Mouse (Mus musculus): ENCODE data around the gene Syvn1. TPM values are rescaled to one million over a fixed set of nuclear protein-coding genes. Genes with fewer than 3 reads are reported as not detected.

Syvn1 gene
- polyA plus RNA-seq (2012; rRNA removed): 24.6 and 38.8 TPM in 2 replicates

DNA sequence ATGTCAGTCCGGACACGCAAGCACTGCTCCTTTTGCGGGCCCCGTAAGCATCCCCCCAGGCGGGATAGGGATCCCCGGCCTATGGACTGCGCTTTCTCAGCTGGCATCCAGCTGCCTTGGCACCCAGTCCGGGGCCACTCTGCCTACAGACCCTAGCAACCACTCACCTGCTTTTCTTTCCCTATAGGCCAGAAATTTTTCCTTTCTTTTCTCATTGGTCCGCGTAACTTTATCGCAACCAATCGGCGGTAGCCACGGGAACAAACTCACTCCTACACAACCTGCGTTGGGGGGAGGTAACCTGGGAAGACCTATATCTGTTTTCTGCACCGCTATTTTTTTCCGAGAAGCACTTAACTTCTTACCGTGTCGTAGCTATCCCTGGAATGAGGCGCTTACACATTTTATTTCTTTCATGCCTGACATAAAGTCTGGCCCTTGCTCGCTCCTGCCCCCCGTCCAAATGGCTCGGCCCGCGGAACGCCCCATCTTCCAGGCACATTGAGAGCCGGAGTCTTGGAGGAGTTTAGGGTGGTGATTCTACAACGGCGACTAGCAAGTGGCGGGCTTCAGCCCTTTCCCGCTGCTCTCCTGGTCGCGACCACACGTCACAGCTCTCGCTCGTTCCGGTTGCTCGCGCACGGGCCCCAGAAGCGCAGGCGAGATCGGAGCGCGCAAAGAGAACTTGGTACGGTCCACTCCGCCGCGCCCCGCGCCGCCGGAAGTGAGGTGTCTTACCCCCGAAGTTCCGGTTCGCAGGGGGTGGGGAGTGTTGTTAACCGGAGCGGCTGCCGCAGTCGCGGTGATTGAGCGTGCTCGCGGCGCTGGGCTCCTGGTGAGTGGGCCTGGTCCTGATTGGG, at the start of gene Syvn1:
TSS of gene Syvn1 (plus strand) at position 283 of the 860 bp plus-strand sequence.
- TF ChIP-seq CTCF (IDR thresholded peaks at IDR 0.05; ENCODE audit: borderline replicate concordance, extremely low read depth, insufficient read depth, insufficient read length) (no peak), POLR2A (IDR thresholded peaks at IDR 0.05; ENCODE audit: borderline replicate concordance, extremely low read depth, insufficient read depth, insufficient read length, poor library complexity, severe bottlenecking) (peak; percentile 77; the same call in 1 of the 2 replicates)
- DNase-seq (ENCODE audit: low read depth): peak; percentile 98

DNA sequence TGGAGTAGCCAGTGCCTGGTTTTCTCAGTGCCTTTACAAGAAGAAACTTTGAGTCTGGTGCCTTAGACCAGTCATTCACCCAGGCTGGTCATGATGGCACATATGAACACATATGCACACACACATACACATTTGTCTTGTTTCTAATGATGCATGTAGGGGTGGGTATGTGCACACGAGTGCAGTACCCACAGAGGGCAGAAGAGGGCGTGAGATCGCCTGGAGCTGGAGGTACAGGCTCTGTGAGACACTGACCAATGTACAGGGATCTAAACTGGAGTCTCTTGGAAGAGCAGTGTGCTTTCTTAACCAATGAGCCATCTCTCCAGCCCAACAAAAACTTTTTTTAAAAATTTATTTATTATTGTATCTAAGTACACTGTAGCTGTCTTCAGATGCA, 48.2 kb upstream of the Syvn1 start:
- TF ChIP-seq CTCF (IDR thresholded peaks at IDR 0.05; ENCODE audit: borderline replicate concordance, extremely low read depth, insufficient read depth, insufficient read length): no peak
- no peak for TF ChIP-seq POLR2A (IDR thresholded peaks at IDR 0.05; ENCODE audit: borderline replicate concordance, extremely low read depth, insufficient read depth, insufficient read length, poor library complexity, severe bottlenecking)
- no peak for DNase-seq (ENCODE audit: low read depth)

DNA sequence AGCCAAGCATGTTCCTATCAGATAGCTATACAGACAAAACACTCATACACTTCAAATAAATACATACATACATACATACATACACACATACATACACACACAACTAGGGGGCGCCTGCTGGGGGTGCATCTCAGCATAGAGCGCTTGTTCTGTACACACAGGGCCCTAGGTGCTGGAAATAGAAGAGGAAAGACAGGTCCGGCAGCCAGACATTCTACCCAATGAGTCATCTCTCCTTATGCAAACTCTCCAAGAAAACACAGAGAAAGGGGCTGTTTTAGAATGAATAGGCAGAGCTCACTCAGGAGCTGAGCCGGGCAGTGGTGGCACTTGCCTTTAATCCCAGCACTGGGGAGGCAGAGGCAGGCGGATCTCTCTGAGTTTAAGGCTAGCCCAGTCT, 46.4 kb upstream of the Syvn1 start:
- DNase-seq (ENCODE audit: low read depth): no peak
- no peak for TF ChIP-seq CTCF (IDR thresholded peaks at IDR 0.05; ENCODE audit: borderline replicate concordance, extremely low read depth, insufficient read depth, insufficient read length)
- TF ChIP-seq POLR2A (IDR thresholded peaks at IDR 0.05; ENCODE audit: borderline replicate concordance, extremely low read depth, insufficient read depth, insufficient read length, poor library complexity, severe bottlenecking): no peak

DNA sequence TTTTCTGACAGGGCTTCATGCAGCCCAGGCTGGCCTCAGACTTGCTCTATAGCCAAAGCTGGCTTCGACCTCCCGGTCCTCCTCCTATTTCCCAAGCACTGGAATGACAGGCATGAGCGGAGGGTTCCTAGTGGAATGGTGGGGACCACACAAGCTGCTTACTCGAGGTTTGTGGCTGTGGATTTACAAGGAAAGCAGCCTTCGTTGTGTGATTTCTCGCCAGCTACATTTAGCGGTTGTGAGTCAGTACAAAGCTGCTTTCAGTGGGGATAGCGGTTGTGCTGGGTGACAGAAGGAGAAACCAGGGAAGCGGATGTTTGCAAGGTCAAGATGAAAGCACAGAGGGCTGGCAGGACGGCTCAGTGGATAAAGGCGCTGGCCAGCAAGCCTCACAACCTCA, 40.8 kb upstream of the Syvn1 start:
- no peak for TF ChIP-seq CTCF (IDR thresholded peaks at IDR 0.05; ENCODE audit: borderline replicate concordance, extremely low read depth, insufficient read depth, insufficient read length)
- TF ChIP-seq POLR2A (IDR thresholded peaks at IDR 0.05; ENCODE audit: borderline replicate concordance, extremely low read depth, insufficient read depth, insufficient read length, poor library complexity, severe bottlenecking): no peak
- DNase-seq (ENCODE audit: low read depth): no peak

DNA sequence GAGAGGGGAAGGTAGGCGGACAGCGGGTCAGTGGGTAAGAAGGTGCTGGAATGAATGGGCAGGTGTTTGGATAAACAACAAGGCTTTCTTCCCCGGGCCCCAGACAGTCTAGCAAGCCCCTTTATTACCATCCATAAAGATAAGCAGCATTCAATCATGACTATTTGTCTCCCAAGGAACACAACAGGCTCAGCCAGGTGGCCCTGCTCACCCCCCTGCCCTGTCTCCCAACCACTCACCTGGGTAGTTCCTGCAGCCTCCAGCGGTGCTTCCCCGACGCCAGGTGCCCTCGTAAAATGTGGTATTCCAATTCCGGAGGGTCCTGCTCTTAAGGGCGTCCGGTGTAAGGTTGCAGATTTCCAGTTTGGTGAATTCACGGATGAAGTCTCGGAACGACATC, 39.4 kb upstream of the Syvn1 start:
- no peak for DNase-seq (ENCODE audit: low read depth)
- TF ChIP-seq CTCF (IDR thresholded peaks at IDR 0.05; ENCODE audit: borderline replicate concordance, extremely low read depth, insufficient read depth, insufficient read length): no peak
- no peak for TF ChIP-seq POLR2A (IDR thresholded peaks at IDR 0.05; ENCODE audit: borderline replicate concordance, extremely low read depth, insufficient read depth, insufficient read length, poor library complexity, severe bottlenecking)

DNA sequence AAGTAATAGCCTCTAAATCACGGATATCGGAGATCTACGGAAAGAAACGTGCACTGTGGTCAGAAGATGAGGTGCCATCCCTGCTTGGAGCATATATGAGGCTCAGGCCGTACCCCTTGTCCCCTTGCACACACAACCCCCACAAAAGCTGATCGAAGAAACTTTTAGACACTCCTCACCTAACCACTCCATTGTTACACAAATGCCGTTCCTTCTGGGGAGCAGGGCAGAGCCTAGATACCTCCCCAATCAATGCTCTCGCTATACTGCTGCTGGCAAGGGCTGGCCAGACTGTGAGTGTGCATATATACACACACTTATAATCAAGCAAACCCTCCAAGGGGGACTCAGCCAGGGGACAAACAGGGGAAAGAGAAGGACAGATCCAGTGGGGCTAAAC, 37.2 kb upstream of the Syvn1 start:
- no peak for DNase-seq (ENCODE audit: low read depth)
- TF ChIP-seq CTCF (IDR thresholded peaks at IDR 0.05; ENCODE audit: borderline replicate concordance, extremely low read depth, insufficient read depth, insufficient read length): no peak
- no peak for TF ChIP-seq POLR2A (IDR thresholded peaks at IDR 0.05; ENCODE audit: borderline replicate concordance, extremely low read depth, insufficient read depth, insufficient read length, poor library complexity, severe bottlenecking)

DNA sequence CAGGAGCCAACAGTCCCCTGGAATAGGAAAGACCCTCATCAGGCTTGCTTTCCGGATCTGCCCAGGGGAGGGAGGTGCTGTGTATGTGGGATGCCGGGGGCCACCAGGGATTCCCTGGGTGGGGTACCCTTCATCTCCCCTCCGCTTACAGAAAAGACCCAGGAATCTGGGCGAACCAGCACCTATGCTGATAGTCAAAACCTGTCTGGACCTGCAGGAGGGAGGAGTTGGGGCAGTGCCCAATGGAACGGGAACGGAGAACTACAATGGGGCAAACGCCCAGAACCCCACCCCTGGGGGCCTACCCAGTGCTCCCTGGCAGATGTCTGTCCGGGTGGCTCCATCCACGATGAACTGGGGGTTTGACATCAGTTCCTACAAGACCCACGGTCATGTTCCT, 32.7 kb upstream of the Syvn1 start:
- TF ChIP-seq POLR2A (IDR thresholded peaks at IDR 0.05; ENCODE audit: borderline replicate concordance, extremely low read depth, insufficient read depth, insufficient read length, poor library complexity, severe bottlenecking) (no peak), CTCF (IDR thresholded peaks at IDR 0.05; ENCODE audit: borderline replicate concordance, extremely low read depth, insufficient read depth, insufficient read length) (no peak)
- DNase-seq (ENCODE audit: low read depth): no peak

DNA sequence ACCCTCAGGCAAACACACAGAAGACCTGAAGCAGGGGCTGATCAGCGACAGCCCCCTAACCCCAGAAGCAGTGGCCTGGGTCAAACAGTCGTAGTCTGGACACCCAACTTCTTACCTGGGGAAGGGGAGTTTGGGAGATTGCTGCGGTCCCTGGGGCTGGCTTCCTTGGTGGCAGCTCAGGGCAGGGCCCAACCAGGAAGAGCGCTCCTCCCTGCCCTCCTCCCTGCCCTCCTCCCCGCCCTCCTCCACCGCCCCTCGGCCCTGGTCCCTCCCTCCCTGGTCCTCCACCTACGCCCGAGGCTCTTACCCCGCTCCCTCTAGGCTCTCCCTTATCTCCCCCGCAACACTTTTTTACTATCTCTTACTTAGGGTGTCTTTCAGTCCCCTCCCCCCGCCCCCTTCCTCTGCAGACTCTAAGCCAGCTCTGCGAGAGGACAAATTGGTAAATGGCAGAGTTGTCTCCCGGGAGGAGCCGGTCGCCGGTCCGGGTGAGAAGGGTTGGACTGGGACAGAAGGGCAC, 31.3 kb upstream of the Syvn1 start:
- DNase-seq (ENCODE audit: low read depth): peak; percentile 31
- TF ChIP-seq CTCF (IDR thresholded peaks at IDR 0.05; ENCODE audit: borderline replicate concordance, extremely low read depth, insufficient read depth, insufficient read length) (no peak), POLR2A (IDR thresholded peaks at IDR 0.05; ENCODE audit: borderline replicate concordance, extremely low read depth, insufficient read depth, insufficient read length, poor library complexity, severe bottlenecking) (no peak)

DNA sequence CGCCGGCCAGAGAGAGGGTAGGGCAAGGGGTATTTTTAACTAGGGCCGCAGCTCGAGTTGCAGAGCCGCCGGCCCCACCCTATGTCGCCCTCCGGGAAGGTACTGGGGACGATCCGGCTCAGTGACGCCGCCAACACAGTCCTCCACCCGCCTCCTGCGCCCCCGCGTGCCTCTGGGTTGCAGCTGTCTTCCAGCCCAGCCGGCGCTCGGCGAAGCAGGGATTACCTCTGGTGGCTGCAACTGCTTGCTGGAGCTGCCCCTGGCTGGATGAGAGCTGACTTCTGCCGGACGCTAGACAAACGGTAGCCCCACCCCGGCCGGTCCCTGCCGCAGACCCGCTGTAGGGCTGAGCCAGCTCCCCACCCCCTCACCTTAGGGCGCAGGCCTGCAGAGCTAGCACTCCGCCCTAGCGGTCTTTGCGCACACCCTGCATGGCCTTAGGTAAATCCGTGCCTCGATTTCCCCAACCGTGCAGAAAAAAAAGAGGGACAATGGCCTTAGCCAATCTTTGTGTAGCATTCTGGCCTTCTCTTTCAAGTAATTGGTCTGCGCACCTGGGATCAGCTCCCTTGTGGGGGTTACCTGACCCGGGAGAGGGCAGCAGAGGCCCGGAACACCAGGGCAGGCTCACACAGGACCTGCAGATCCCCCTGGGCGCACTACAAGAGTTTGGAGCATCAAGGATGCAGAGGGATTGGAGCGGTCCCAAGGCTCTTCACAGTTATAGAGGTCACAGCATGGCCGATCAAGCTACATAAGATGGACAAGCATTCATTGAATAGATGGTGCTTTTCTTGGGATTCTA, 30.7 kb upstream of the Syvn1 start, which contains the start of gene Capn1:
TSS of gene Capn1 (minus strand) at position 387 of the 805 bp plus-strand sequence.
- TF ChIP-seq CTCF (IDR thresholded peaks at IDR 0.05; ENCODE audit: borderline replicate concordance, extremely low read depth, insufficient read depth, insufficient read length) (0 out of 2 replicates have a peak, but pooled peaks have one; percentile 14), POLR2A (IDR thresholded peaks at IDR 0.05; ENCODE audit: borderline replicate concordance, extremely low read depth, insufficient read depth, insufficient read length, poor library complexity, severe bottlenecking) (no peak)
- DNase-seq (ENCODE audit: low read depth): peak; percentile 67

DNA sequence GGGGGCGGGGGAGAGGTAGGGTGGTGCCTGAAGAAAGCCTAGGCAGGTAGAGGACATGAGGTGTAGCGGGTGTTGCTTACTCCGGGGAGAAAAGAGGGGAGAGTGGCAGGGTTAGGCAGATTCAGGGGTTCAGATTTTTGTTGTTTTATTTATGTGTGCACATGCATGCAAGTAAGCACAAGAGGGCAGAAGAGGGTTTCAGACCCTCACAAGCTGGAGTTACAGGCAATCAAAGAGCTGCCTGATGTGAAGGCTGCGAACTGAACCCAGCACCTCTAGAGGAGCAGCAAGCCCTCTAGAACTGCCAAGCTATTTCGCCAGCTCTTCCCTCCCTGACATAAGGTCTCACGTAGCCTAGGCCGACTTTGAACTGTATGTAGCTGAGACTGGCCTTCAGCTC, 29.8 kb upstream of the Syvn1 start:
- peak; percentile 49 for DNase-seq (ENCODE audit: low read depth)
- peak; percentile 23; the same call in 1 of the 2 replicates for TF ChIP-seq CTCF (IDR thresholded peaks at IDR 0.05; ENCODE audit: borderline replicate concordance, extremely low read depth, insufficient read depth, insufficient read length)
- no peak for TF ChIP-seq POLR2A (IDR thresholded peaks at IDR 0.05; ENCODE audit: borderline replicate concordance, extremely low read depth, insufficient read depth, insufficient read length, poor library complexity, severe bottlenecking)
